Mouse (Mus musculus): ENCODE data around the gene Bnc2.

GRCm38 (mm10) chr4:84523651-84524221, 151.3 kb downstream of the Bnc2 start:
- TF ChIP-seq CTCF (IDR thresholded peaks at IDR 0.05; ENCODE audit: low read depth) (no peak), EP300 (IDR thresholded peaks at IDR 0.05; ENCODE audit: low read depth) (no peak)
